Mouse (Mus musculus) spleen, adult 2 months (tissue): ENCODE measurements around the gene Syt13. TPM values are rescaled to one million over a fixed set of nuclear protein-coding genes. Genes with fewer than 3 reads are reported as not detected.

Experiments
- DNase-seq, 2 experiments: peaks; one replicate each; pipeline versions ENCODE4 v3.0.0 to v3.0.0-alpha.2; 2012 to 2021; ENCODE audit warnings: low spot score in 2 of 2, low read depth in 1 of 2
- H3K27ac ChIP-seq: fragments of 200-500 bp; 2 replicates; pipeline ENCODE4 v1.5.1; 2012; ENCODE audit warnings: low read length, inconsistent platforms; ENCODE audit not compliant: insufficient read depth
- H3K27me3 ChIP-seq: fragments of 200-500 bp; 2 replicates; pipeline ENCODE4 v1.6.1; 2012; ENCODE audit warnings: mild to moderate bottlenecking, moderate library complexity, low read length, inconsistent platforms; ENCODE audit not compliant: control insufficient read depth, insufficient read depth
- H3K36me3 ChIP-seq: fragments of 200-500 bp; 2 replicates; pipeline ENCODE4 v1.6.1; 2012; ENCODE audit warnings: mild to moderate bottlenecking, low read length, inconsistent platforms; ENCODE audit not compliant: control insufficient read depth, insufficient read depth
- H3K4me1 ChIP-seq: fragments of 200-500 bp; 2 replicates; pipeline ENCODE4 v1.6.1; 2011; ENCODE audit warnings: inconsistent platforms; ENCODE audit not compliant: control insufficient read depth, insufficient read depth, insufficient read length
- H3K4me3 ChIP-seq: fragments of 200-500 bp; 2 replicates; pipeline ENCODE4 v1.5.1; 2011; ENCODE audit warnings: mild to moderate bottlenecking, inconsistent platforms; ENCODE audit not compliant: insufficient read depth, insufficient read length; ENCODE audit errors: extremely low read depth
- CTCF ChIP-seq: fragments of 200-500 bp; IDR thresholded peaks from 2 replicates; pipeline ENCODE4 v1.5.1; 2011; ENCODE audit warnings: mild to moderate bottlenecking, inconsistent platforms; ENCODE audit not compliant: insufficient read depth, insufficient read length, insufficient replicate concordance; ENCODE audit errors: extremely low read depth
- POLR2A ChIP-seq: fragments of 200-500 bp; IDR thresholded peaks from 2 replicates; pipeline ENCODE4 v1.6.1; 2011; ENCODE audit warnings: low read depth, low read length, inconsistent platforms
- WGBS: fragments of 180-500 bp; shearing (Covaris S2); methylation state at CpG from one replicate; pipeline ENCODE4 v1.1.7; 2018; 5-methylcytosine and 5-hydroxymethylcytosine counted together
- polyA plus RNA-seq: library from polyadenylated mRNA; depleted of rRNA; stranded (reverse); fragments of >200 nt; gene quantifications from 2 replicates; pipeline ENCODE4 v1.2.3, GENCODE M21; 2012

The Syt13 gene
- polyA plus RNA-seq, 1 experiment, result 0.50 TPM

GRCm38 (mm10) chr2:92964345-92964744, 49.4 kb downstream of the Syt13 start:
- Histone ChIP-seq H3K36me3 (no peaks in the 10 kb centered on the region), H3K4me3 (no peak overlapping the region), H3K4me1 (no peaks in the 10 kb centered on the region), H3K27me3 (no peaks in the 10 kb centered on the region), H3K27ac (no peak overlapping the region)
- no peak for TF ChIP-seq POLR2A
- TF ChIP-seq CTCF, result no peak
- no peak for DNase-seq
- 32% methylated on average over 1 of the region's 1 CpGs for WGBS

GRCm38 (mm10) chr2:92966257-92966656, 51.4 kb downstream of the Syt13 start:
- no peak overlapping the region for H3K4me3 ChIP-seq
- WGBS, result 85% methylated on average over 8 of the region's 8 CpGs
- no peaks in the 10 kb centered on the region for H3K27me3 ChIP-seq
- no peak for DNase-seq
- TF ChIP-seq POLR2A (no peak), CTCF (no peak)
- H3K4me1 ChIP-seq, result no peaks in the 10 kb centered on the region
- no peaks in the 10 kb centered on the region for H3K36me3 ChIP-seq
- H3K27ac ChIP-seq, result no peak overlapping the region

- Histone ChIP-seq H3K36me3 (peaks cover 4% of the 10 kb centered on the region), H3K27ac (no peak overlapping the region), H3K4me1 (no peaks in the 10 kb centered on the region), H3K4me3 (no peak overlapping the region), H3K27me3 (no peaks in the 10 kb centered on the region)
- no peak for DNase-seq
- TF ChIP-seq POLR2A (no peak), CTCF (no peak)
- WGBS, result 78% methylated on average over 10 of the region's 10 CpGs
These were observed 52.3 kb downstream of the Syt13 start for GRCm38 (mm10) chr2:92967032-92967838.

- 85% methylated on average over 4 of the region's 4 CpGs for WGBS
- H3K4me3 ChIP-seq, result no peak overlapping the region
- no peak overlapping the region for H3K27ac ChIP-seq
- TF ChIP-seq CTCF (no peak), POLR2A (no peak)
- DNase-seq, result no peak
- no peaks in the 10 kb centered on the region for H3K27me3 ChIP-seq
- H3K36me3 ChIP-seq, result peaks cover 6% of the 10 kb centered on the region
- no peaks in the 10 kb centered on the region for H3K4me1 ChIP-seq
These were observed 52.9 kb downstream of the Syt13 start for GRCm38 (mm10) chr2:92967839-92968166.

- H3K27me3 ChIP-seq, result no peaks in the 10 kb centered on the region
- no peak overlapping the region for H3K4me3 ChIP-seq
- no peak overlapping the region for H3K27ac ChIP-seq
- peaks cover 18% of the 10 kb centered on the region for H3K36me3 ChIP-seq
- 39% methylated on average over 9 of the region's 9 CpGs for WGBS
- DNase-seq, result no peak
- no peaks in the 10 kb centered on the region for H3K4me1 ChIP-seq
- TF ChIP-seq CTCF (no peak), POLR2A (no peak)
These were observed 56.2 kb downstream of the Syt13 start for GRCm38 (mm10) chr2:92971069-92971468.

GRCm38 (mm10) chr2:92971536-92971935, 56.6 kb downstream of the Syt13 start:
- no peak overlapping the region for H3K4me3 ChIP-seq
- WGBS, result 48% methylated on average over 8 of the region's 8 CpGs
- no peak for DNase-seq
- TF ChIP-seq POLR2A, result no peak
- H3K4me1 ChIP-seq, result no peaks in the 10 kb centered on the region
- H3K36me3 ChIP-seq, result peaks cover 20% of the 10 kb centered on the region
- H3K27ac ChIP-seq, result no peak overlapping the region
- no peaks in the 10 kb centered on the region for H3K27me3 ChIP-seq

- peaks cover 20% of the 10 kb centered on the region for H3K36me3 ChIP-seq
- TF ChIP-seq POLR2A (no peak), CTCF (no peak)
- DNase-seq, result no peak
- no peaks in the 10 kb centered on the region for H3K27me3 ChIP-seq
- H3K4me3 ChIP-seq, result no peak overlapping the region
- 90% methylated on average over 17 of the region's 17 CpGs for WGBS
- H3K4me1 ChIP-seq, result no peaks in the 10 kb centered on the region
- H3K27ac ChIP-seq, result no peak overlapping the region
These were observed 57.2 kb downstream of the Syt13 start for GRCm38 (mm10) chr2:92972071-92972470.
